Mouse (Mus musculus) mouse embryonic stem cell (cell line): ENCODE results near the gene Lgals1.

Source experiments
- in situ Hi-C, 2 experiments: fragments of 300-500 bp; cut with MboI; formaldehyde crosslinking; loops; 1 replicate in 1 of 2; 3 replicates in 1 of 2; pipeline ENCODE4 v1.14.3; 2019 to 2020; ENCODE audit warnings: low sequenced_read_pairs in 2 of 2, low pct_unique_long_range_greater_than_20kb in 1 of 2, mixed read lengths in 1 of 2; ENCODE audit not compliant: unreplicated experiment in 1 of 2

The Lgals1 gene

DNA sequence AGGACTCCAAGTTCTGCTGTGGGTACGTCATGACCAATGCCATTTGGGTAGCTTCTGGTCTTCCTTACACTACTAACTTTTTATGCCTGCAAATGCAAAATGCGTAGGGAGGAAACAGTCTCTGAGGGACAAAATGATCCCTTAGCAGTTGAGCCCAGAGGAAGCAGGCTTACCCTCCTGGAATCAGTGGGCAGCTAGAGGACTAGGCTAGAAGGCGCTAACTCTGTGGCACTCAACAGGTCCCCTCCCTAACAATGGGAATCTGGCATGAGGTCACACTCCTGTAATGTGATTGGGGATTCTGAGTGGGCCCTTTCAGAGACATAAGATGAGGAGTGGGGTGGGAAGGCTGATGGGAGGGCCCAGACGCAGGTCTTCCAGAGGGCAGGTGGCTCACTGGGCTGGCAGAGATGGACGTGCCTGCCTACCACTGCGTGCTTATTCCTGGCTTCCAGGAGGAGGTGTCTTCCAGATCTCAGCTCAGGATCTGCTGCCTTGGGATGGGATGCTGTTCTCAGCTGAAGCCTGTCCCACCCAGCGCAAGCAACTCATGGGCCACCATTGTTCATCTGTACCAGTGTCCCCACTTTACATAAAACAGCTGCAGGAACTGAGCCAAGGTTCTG lies 4.4 kb downstream of the Lgals1 start:
- in situ Hi-C loops, result no loop called here

GRCm38 (mm10) chr15:78931577-78931976 lies 5.1 kb downstream of the Lgals1 start:
- in situ Hi-C loops, result no loop called here

DNA sequence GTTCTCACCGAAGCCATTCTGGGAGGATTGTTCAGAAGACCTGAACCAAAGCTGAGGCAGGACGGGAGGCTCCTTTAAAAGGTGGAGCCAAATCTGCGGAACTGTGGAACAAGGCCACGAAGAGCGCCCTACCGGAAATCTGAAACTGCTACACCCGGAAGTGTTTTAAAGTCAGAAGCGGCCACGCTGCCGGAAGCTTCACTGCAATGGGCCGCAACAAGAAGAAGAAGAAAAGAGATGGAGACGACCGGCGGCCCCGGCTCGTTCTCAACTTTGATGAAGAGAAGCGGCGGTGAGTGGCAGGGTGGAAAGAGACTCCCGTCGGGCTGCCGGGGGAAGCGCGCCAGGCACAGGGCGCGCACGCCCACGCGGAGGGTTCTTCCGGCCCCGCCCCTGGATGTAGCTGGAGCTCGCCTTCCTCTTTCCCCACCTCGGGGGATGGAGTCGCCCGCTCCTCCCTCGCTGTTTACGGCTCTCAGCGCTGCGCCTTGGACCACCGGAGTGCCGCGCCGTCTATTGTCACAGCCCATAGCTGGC lies 8.3 kb downstream of the Lgals1 start, which contains the start of gene Nol12:
Gene Nol12 (plus strand): TSS at position 150 of the 537 bp plus-strand sequence.
- in situ Hi-C loops, result no loop called here

- in situ Hi-C loops, result no loop called here
These were observed 9.9 kb downstream of the Lgals1 start for GRCm38 (mm10) chr15:78936403-78936802.

DNA sequence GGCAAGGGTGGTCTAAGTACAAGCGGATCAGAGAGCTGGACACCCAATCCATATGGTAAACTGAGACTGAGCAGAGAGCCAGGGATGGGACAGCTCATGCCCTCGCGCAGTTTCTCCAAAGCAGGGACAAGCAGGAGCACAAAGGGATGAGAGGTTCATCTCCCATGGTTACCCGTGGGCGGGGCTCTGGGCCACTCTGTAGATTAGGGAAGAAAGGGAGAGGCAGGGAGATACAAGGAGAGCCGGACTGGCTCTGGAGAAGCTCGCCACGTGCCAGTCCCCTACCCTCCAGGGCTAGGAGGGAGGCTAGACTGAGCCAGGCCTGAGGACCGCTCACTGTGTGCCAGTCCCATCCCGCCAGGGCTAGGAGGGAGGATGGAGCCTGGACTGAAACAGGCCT lies 10.8 kb downstream of the Lgals1 start:
- in situ Hi-C loops, result no loop called here

DNA sequence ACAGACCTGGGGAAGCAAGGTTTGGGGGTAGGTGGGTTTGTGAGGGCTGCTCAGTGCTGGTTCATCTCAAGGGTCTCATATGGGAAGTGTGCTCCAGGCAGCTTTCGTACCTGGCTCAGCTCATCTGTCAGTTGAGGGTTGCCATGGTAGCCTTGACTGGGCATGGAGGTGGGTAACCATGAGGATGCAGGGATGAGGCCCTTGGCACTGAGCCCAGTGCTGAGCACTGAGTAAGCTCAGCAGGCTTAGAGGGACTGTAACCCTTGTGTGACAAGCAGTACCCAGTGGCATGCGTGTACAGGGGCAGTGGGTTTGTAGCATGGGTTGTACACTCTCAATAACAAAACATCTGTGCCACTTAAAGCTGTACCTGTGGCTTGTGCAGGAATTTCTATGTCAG lies 11.4 kb downstream of the Lgals1 start:
- in situ Hi-C loops, result no loop called here

DNA sequence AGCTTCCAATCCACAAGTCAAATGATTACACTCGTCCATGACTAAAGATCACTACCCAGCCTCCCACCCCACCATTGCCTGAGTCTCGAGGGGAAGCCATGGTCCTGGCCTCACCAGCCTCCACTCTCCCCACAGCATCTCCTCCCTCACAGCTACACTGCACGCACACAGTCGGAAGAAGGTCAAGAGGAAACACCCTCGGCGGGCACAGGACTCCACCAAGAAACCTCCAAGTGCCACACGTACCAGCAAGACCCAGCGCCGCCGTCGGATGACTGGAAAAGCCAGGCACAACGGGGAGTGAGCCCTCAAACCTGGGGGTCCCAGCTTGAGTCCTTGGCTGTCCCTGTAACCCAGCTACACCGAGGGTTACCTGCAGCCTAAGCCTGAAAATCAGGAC lies 13.8 kb downstream of the Lgals1 start:
- in situ Hi-C loops, result no loop called here

DNA sequence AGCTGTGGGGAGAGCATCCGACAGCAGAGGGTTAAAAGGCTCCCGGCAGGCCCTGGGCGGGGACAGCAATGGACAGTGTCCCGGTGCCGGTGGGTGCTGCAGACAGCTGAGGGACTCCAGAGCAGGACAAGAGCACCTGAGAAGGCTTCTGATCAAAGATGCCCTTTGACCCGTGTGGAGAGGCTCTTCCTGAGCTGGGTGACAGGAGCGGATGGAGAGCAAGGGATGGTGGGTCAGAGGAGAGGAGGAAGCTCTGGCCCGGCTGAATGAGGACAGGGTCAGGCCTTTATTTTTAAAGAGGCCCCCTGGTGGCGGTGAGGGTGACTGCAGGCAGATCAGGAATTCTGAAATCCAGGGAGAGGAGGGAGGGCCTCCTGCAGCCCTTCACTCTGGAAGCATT lies 16.1 kb downstream of the Lgals1 start:
- in situ Hi-C loops, result no loop called here

DNA sequence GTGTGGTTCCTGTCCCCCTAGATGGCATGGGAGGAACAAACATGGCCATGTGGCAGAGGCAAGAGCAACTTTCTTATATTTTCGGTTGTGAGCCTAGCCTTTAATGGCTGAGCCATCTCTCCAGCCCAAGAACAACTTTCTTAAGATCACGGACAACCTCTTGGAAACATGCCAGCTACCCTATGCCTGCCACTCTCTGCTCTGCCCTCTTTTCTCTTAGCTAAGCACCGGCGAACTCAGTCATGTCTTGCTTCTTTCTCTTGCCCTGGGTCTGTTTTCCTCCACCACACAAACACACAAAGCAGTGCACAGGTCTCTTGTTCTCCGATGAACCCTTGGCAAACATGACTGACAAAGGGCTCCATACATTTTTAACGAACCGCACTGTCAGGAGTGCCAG lies 19.7 kb downstream of the Lgals1 start:
- in situ Hi-C loops, result no loop called here

DNA sequence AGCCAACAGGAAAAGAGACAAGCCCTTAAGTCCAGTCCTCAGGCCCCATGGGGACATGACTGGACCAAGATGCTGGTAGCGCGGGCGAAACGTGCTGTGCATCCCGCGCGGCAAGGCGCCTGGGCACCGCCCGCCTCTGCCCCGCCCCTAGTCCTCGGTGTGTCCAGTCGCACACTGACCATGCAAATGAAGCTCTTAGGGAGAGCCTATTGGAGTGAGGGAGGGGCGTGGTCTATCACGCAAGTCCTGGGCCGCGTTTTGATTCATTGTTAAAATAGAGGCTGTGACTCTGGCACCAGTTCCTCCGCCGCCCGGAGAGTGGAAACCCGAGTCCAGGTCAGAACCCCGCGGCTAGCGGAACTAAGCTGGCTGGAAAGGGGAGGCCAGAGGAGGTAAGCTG lies 21.1 kb downstream of the Lgals1 start, which contains the start of gene Triobp:
Gene Triobp (plus strand): TSS at position 68 of the 400 bp plus-strand sequence.
- in situ Hi-C loops, result no loop called here

DNA sequence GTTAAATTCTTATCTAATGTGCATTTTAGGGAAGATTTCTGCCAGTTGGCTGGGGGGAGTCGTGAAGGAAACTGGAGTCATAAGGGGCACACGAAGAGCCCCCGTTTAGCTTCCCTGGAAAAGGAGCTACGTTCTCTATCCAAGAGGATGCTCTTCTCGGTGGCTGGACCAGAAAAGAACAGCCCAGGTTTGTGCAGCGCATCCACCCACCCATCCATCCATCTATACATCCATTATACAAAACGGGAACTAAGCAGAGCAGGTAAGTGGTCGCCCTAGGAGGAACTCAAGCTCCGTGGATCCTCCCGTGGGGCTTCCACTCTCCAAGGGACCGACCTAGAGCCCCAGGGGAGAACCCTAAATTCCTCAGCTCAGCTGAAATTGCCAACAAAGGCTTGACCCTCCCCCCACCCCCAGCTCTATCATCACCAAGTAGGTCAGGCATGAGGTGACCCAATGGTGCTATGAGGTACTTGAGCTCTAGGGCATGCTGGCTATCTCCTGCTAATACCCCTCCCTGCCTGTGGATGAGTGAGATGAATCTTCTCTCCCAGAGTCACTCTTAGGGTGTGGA lies 21.7 kb downstream of the Lgals1 start:
- in situ Hi-C loops, result no loop called here

DNA sequence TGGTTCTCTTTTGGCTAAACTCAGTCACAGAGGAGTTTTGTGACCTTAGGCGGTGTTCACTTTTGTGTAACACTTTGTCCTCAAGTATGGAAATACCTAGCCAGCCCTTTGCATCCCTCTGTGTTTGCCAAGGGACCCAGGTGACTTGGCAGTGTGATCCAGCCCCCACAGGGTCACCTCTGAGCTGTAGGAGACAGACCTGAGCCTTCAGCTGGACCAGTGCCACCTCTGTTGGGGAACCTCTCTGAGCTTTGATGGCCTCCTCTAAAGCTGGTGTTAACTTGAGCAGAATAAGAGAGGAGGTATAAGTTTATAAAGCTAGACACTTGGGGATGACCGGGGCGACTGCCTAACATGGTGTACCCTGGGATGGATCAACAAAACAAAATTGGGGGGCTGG lies 22.4 kb downstream of the Lgals1 start:
- in situ Hi-C loops, result no loop called here

DNA sequence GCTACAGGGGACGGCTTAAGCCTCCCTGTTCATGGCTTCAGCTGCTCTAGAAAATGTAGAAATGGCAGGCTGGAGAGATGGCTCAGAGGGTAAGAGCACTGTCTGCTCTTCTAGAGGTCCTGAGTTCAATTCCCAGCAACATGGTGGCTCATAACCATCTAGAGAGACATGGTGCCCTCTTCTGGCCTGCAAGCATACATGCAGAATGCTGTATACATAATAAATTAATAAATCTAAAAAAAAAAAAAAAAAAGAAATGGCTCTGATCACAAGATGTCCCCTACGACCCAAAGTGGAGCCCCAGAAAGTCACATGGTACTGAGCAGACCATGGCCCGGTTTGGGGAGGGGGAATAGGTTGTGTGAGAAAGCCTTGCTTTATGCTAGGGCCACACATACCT lies 29.1 kb downstream of the Lgals1 start:
- in situ Hi-C loops, result no loop called here

DNA sequence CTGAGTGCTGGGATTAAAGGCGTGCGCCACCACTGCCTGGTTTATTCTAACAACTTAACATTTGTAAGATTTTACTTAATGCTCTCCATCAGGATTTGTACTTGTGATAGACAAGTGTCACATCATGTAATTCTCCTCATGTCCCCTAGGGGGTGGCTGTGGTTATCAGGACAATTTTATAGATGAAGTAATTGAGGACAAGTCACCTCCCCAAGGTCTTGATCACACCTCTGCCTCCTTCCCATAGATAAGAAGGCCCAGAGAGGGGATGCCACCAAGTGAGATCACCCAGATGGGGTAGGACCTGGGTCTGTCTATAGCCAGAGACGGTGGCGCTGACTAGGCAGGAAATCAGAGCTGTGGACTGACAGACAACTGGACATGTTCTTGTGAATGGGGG lies 29.8 kb downstream of the Lgals1 start:
- in situ Hi-C loops, result no loop called here

DNA sequence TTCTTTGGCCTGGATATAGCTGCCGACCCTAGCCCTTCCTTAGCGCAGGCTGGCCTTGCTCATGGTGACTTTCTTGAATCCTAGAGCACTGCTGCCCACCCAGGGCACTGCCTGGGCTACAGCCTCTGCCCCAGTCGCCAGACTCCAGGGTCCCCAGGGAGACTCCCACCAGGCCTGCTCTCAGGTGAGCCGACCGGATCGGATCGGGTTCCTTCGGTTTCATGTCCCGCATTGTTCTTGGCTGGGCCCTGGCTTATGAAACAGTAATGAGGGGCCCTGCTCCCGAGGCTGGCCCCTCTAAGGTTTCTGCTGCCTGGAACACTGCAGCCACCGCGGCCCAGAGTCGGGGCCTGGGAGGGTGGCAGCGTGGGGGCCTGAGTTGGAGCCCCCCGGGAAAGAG lies 30.5 kb downstream of the Lgals1 start:
- in situ Hi-C loops, result no loop called here

DNA sequence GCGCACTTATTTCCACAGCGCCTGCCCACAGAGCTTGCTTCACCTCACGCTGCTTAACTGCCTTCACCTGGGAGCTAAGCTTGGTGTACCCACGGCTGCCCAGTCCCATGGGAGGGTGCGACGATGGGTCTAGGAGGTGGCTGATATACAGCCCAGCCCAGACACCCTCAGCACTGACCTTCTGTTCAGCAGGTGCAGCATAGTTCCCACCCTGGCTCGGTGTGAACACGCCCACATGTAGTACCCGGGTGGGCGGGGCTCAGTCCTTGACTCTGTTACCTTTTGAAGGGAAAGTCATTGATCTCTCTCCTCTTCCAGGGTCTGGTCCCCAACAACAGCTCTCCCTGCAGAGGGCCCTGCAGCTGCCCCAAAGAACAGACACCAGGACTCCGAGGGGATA lies 33.0 kb downstream of the Lgals1 start:
- in situ Hi-C loops, result no loop called here

- in situ Hi-C loops, result no loop called here
These were observed 33.6 kb downstream of the Lgals1 start for GRCm38 (mm10) chr15:78960088-78960487.

GRCm38 (mm10) chr15:78962885-78963284 lies 36.4 kb downstream of the Lgals1 start:
- in situ Hi-C loops, result no loop called here

GRCm38 (mm10) chr15:78971626-78972025 lies 45.1 kb downstream of the Lgals1 start:
- in situ Hi-C loops, result no loop called here

- in situ Hi-C loops, result no loop called here
These were observed 47.4 kb downstream of the Lgals1 start for GRCm38 (mm10) chr15:78973950-78974349.
